Comparison of ENCODE assay signal across 8 mouse cellular contexts in genomic region chr17:71782699-71783365, GRCm38 (mm10). TPM values are rescaled to one million over a fixed set of nuclear protein-coding genes. Genes with fewer than 3 reads are reported as not detected.
DNase-seq lines count a peak whose midpoint lies in the region; ATAC-seq lines count a peak whose summit lies in the region.

No protein-coding gene starts in this region.

- H3K36me3 ChIP-seq in heart, embryonic 12.5 days = no peaks in the 10 kb centered on the region
- H3K36me3 ChIP-seq in liver, embryonic 15.5 days (replicated peaks) = no peaks in the 10 kb centered on the region

- WGBS in heart, embryonic 12.5 days = 2% methylated on average over 59 of the region's 59 CpGs
- WGBS in liver, embryonic 15.5 days (ENCODE audit: insufficient replicate concordance) = 1% methylated on average over 45 of the region's 59 CpGs

- H3K4me1 ChIP-seq in heart, embryonic 12.5 days (replicated peaks) = peaks cover 11% of the 10 kb centered on the region
- no peaks in the 10 kb centered on the region for H3K4me1 ChIP-seq in liver, embryonic 15.5 days (replicated peaks)

- peak overlapping the region; percentile 69 for H3K4me2 ChIP-seq in heart, embryonic 12.5 days
- peak overlapping the region; percentile 46 for H3K4me2 ChIP-seq in liver, embryonic 15.5 days

- H3K27me3 ChIP-seq in heart, embryonic 12.5 days (replicated peaks) = peaks cover 14% of the 10 kb centered on the region; the same call in 1 of the 2 replicates
- H3K27me3 ChIP-seq in liver, embryonic 15.5 days = peaks cover 30% of the 10 kb centered on the region

- H3K9ac ChIP-seq in heart, embryonic 12.5 days = peak overlapping the region; percentile 88
- no peak overlapping the region for H3K9ac ChIP-seq in liver, embryonic 15.5 days

- H3K9me3 ChIP-seq in heart, embryonic 12.5 days (replicated peaks) = peaks cover 4% of the 10 kb centered on the region; the same call in 1 of the 2 replicates
- H3K9me3 ChIP-seq in liver, embryonic 15.5 days (replicated peaks) = 0 out of 2 replicates have a peak, but pooled peaks cover 5% of the 10 kb centered on the region

- ATAC-seq in heart, embryonic 12.5 days (ENCODE audit: insufficient number of reproducible peaks, low FRiP score) = peak; percentile 67
- no peak for ATAC-seq in liver, embryonic 15.5 days (ENCODE audit: insufficient read depth)

- peak; percentile 29 to 41 for DNase-seq in cerebellum, postnatal 14 days
- no peak for DNase-seq in cerebellum, adult 11-12 months
- peak; percentile 50 for DNase-seq in embryo, embryonic 11 days
- DNase-seq in kidney, postnatal 4 days = peak; percentile 48 to 65
- DNase-seq in retina, adult 2 months (ENCODE audit: low read depth, low spot score) = peak; percentile 34
- no peak for DNase-seq in spleen, adult 12 weeks (ENCODE audit: low spot score)

- peak overlapping the region; percentile 73 for H3K4me3 ChIP-seq in heart, embryonic 12.5 days
- H3K4me3 ChIP-seq in liver, embryonic 15.5 days (replicated peaks) = peak overlapping the region; percentile 37

- peak overlapping the region; percentile 72 for H3K27ac ChIP-seq in heart, embryonic 12.5 days (ENCODE audit: poor library complexity, severe bottlenecking)
- no peak overlapping the region for H3K27ac ChIP-seq in liver, embryonic 15.5 days (replicated peaks)

RNA-seq across cellular contexts. Expression of gene Clip4, which starts 14.6 kb away (rescaled TPM):
- polyA plus RNA-seq in heart, embryonic 12.5 days (2016; fragmentation: Nextera tagmentation; extraction: Ambion mirVana) = 38.2 and 45.2 TPM in 2 replicates
- 0.36 and 0.46 TPM in 2 replicates for polyA plus RNA-seq in liver, embryonic 15.5 days (2015; fragmentation: Nextera tagmentation; extraction: Ambion mirVana)

RNA-seq across cellular contexts. Expression of gene Pcare, which starts 30.1 kb away (rescaled TPM):
- not detected in 2 replicates for polyA plus RNA-seq in heart, embryonic 12.5 days (2016; fragmentation: Nextera tagmentation; extraction: Ambion mirVana)
- polyA plus RNA-seq in liver, embryonic 15.5 days (2015; fragmentation: Nextera tagmentation; extraction: Ambion mirVana) = 0.05 TPM in 1 of 2 replicates, not detected in the other

Comparison
In these comparisons a context has a peak if more than half of its experiments do, and no peak if none do; other contexts are left out.
1. DNase-seq: peak in cerebellum, postnatal 14 days (2 of 2), embryo, embryonic 11 days (single experiment), kidney, postnatal 4 days (2 of 2) and retina, adult 2 months (single experiment); none in cerebellum, adult 11-12 months (single experiment) and spleen, adult 12 weeks (single experiment).
2. RNA of gene Clip4, which starts 14.6 kb away (polyA plus RNA-seq): 38.2 to 45.2 TPM in heart, embryonic 12.5 days; 0.36 to 0.46 TPM in liver, embryonic 15.5 days; every median in the first group is over 10 times any median in the second.